Mouse (Mus musculus) mouse embryonic stem cell (cell line): Measurements from ENCODE around the gene Sh3pxd2a.

Experiments used
- in situ Hi-C, 2 experiments: fragments of 300-500 bp; cut with MboI; formaldehyde crosslinking; loops; 1 replicate in 1 of 2; 3 replicates in 1 of 2; pipeline ENCODE4 v1.14.3; 2019 to 2020; ENCODE audit warnings: low sequenced_read_pairs in 2 of 2, low pct_unique_long_range_greater_than_20kb in 1 of 2, mixed read lengths in 1 of 2; ENCODE audit not compliant: unreplicated experiment in 1 of 2

Sh3pxd2a gene

DNA sequence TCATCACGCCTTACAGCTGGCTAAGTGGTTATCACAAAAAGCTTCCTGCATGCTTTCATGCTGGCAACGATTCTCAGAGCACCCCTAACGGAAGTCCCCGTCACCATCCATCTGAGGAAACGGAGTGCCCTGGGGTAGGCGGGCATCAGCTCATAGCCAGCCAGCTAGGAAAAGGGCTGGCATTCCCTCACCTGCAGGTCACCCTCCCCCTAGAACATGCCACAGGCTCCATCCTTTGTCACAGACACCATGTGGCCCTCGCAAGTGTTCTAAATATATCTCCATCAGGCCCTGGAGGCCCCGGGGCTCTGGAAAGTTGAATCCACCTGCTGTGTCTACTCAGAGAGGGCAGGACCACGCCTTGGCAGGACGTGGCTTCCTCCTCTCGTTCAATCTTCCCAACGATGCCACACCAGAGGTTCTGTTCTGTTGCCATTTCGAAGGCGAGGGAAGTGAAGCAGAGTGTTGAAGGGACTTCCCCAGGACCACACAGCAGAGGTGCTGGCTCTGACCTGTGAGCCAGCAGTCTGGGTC is 15.5 kb downstream of the Sh3pxd2a start:
- in situ Hi-C loops: no loop called here

DNA sequence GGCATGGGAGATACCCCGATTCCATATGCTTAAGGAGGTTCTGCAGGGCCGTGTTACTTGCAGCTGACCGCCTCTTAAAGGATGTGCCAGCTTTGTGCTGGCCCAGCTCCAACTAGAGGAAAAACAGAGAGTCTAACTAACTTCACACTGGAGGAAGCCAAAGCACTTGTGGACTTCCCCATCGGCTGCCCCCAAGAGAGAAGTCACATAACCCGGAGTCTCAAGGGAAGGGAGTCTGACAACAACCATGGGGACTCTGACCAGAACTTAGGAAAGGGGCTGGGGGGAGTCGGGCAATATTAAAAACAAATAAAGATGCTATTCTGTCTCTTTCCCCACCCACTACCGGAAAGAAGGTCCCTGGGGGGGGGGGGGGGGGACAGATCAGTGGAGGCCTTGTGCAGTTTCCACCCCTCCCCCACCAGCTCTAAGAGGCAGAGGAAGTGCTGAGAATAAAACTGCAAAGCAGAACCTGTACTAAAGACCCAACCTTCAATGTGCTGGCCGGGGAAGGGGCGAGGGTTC is 17.3 kb downstream of the Sh3pxd2a start:
- in situ Hi-C loops: no loop called here

- in situ Hi-C loops: no loop called here
These were observed 18.1 kb downstream of the Sh3pxd2a start for GRCm38 (mm10) chr19:47446130-47446529.

DNA sequence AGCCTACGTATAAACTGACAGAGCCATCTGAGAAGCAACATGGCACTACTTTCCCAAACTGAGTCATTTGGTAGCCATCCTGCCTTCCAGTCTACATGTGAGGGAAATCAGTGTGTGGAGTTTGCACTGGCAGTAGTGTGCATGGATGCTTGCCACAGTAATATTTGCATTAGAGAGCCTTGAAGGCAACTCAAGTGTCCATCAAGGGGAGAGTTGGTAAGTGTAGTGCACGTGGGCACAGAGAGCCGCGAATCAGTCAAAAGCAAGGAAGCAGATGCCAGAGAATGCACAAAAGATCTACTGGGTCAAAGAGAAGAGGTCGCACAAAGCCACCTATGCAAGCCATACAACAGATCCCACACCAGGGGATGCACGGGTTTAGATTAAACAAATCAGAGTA is 18.5 kb downstream of the Sh3pxd2a start:
- in situ Hi-C loops: no loop called here

GRCm38 (mm10) chr19:47444488-47444887 is 19.7 kb downstream of the Sh3pxd2a start:
- in situ Hi-C loops: no loop called here

DNA sequence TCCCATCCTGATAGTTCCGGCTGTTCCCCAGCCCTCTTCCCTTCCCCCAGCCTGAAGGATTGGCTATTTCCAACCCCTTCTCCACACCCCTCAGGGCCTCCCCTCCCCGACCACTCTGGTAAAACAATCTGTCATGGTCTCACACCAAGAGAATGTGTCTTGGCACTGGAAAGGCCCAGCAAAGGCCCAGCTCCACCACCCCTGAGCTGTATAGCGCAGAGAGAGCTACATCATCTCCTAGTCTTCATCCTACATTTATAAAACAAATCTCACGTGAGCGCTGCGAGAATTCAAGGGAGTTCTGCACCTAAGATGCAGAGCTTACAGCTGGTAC is 21.9 kb downstream of the Sh3pxd2a start:
- in situ Hi-C loops: no loop called here

DNA sequence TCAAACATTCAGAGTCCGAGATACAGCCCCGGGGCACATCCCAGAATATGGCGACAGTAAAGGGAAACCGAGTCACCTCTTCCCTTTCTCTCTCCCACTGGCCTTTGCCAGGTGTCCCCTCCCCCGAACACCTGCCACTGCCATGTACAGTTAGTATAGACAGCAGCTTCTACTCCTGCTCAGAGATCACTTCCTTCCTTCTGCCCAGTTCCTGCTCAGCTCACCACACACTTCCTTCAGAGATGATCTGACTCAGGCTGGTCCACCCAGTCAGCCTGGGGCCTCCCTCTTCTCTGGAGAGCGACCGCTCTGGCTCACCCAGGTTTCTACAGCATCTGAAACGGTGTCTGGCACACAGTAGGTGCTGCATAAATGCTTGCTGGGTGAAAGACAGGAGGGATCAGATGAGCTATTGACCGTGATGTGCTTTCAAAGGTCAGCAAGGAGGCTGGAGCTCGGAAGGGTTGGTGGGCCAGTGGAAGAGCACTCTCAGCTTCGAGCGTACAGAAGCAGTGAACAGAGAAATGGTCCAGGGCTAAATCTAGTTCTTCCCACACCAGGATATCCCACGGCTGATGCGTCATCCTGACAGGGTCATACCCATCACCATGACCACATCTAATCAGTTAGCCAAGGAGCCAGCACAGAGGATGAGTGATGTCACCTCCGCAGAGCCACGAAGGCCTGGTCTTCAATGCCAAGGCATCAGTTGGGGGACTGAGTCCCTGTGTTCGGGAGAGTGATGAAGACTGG is 22.5 kb downstream of the Sh3pxd2a start:
- in situ Hi-C loops: no loop called here

DNA sequence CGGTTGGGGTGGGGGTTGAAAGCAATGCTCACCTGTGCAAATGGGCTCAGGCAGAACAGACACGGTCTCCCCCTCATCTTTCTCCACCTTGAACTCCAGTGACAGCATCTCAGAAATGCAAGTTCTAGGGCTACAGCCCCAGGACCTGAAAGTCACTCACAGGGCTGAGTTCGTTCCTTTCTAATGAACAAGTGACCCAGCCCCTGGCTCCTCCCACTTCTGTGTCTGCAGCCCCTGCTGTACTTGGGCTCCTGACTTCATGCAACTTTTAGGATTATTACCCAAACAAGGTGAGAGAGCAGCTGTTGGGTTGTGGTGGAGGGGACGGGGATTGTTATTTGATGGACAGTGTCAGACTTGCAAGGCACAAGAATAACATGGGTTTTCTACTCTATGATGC is 23.2 kb downstream of the Sh3pxd2a start:
- in situ Hi-C loops: no loop called here

- in situ Hi-C loops: no loop called here
These were observed 23.8 kb downstream of the Sh3pxd2a start for GRCm38 (mm10) chr19:47440435-47440803.

DNA sequence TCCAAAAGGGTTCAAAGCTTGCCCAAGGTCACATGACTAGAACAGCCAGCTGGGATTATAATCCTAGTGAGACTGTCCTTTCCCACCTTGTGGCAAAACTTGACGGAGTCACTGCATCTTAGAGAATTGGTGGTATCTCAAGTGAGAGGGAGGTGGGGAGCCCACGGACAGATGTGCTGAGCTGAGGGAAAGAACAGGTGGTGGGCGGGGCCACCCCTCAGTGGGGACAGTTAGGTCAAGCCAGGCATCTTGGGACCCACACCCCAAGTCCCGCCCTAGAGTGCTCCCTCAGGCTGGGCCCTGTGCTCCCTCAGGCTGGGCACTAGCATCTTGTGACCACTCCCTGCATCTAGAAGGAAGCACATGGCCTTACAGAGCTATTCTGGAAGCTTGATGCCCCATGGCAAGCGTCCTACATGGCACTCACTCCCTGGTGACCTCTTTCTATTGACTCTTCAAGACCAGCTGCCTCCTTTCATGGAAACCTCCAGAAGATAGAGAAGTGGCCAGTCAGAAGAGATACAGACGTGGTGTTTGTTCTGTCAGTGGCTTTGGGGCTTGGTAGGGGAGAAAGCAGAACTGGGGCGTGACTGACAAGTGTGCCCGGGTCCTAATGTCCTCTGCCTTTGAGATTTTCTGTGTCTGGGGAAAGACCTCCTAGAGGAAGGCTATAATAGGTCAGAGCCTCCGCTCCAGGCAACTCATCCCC is 24.3 kb downstream of the Sh3pxd2a start:
- in situ Hi-C loops: no loop called here

- in situ Hi-C loops: no loop called here
These were observed 25.8 kb downstream of the Sh3pxd2a start for GRCm38 (mm10) chr19:47438445-47438844.

GRCm38 (mm10) chr19:47437040-47437439 is 27.2 kb downstream of the Sh3pxd2a start:
- in situ Hi-C loops: no loop called here

- in situ Hi-C loops: no loop called here
These were observed 28.0 kb downstream of the Sh3pxd2a start for GRCm38 (mm10) chr19:47436236-47436635.

GRCm38 (mm10) chr19:47434655-47435054 is 29.5 kb downstream of the Sh3pxd2a start:
- in situ Hi-C loops: no loop called here

DNA sequence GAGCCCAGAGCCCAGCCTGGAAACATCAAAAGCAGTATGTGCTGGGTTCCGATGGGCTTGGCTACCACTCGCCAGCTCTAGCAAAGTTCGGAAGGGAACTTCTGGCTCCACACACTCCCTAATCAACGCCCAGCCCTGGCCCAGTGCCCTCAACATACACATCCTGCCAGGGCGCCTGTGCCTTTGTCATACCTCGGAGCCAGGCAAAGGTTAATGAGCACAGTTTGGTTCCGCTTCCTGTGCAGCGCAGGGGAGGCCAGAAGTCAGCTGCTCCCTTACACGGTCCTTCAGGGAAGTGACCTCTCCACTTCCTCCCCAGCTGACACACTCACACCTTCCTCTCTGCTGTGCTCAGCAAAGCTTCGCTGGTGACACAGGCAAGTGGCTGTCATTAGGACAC is 31.9 kb downstream of the Sh3pxd2a start:
- in situ Hi-C loops: no loop called here

- in situ Hi-C loops: no loop called here
These were observed 32.8 kb downstream of the Sh3pxd2a start for GRCm38 (mm10) chr19:47431189-47431931.

- in situ Hi-C loops: no loop called here
These were observed 34.0 kb downstream of the Sh3pxd2a start for GRCm38 (mm10) chr19:47430160-47430559.

DNA sequence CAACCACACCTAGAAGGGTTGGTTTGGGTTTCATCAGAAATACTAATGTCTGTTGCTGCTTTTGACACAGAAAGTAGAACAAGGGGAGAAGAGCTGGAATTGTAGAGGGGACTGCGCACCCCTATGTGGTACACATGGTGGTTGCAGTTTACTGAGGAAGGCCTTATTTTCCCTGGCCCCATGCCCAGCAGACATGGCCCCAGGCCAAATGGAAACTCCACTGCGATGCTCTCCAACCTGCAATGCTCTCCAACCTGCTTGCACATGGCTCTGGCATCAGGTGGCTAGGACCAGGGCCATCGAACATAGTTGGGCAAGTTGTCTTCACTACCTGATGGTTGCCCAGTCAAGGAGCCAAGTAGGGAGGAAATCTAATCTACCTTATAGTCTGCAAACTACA is 35.0 kb downstream of the Sh3pxd2a start:
- in situ Hi-C loops: no loop called here

GRCm38 (mm10) chr19:47428794-47429193 is 35.4 kb downstream of the Sh3pxd2a start:
- in situ Hi-C loops: no loop called here
